Comparison of ENCODE assay signal across 11 mouse cellular contexts in the genomic region with DNA sequence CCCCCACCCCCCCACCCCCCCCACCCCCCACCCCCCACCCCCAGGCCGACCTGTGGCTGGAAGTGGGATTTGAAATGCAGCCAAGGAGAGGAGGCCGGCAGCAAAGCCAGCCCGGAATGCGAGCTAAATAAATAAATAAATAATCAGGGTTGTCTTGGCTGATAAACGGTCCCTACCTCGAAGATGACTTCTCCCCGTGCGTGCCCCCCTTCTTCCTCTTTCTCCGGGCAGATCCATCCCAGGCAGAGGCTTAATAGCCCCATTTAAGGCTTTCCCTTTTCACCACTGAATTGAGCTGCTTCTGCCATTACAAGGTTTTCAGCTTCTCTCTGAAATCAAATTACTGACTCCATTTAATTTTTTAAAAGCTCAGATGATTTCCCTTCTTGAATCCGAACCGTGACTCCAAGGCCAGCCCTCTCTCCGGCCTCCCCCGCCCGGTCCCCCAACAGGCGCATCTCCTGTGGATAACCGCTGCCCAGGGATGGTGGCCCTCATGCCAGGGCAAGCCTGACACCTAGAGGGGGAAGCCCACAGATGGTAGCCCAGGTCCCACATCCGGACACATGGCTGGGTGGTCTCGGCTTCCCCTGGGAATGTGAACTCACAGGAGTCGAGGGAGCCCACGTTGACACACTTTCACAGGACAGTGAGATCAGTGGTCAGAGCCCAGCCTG. TPM values are rescaled to one million over a fixed set of nuclear protein-coding genes. Genes with fewer than 3 reads are reported as not detected.
DNase-seq lines count a peak whose midpoint lies in the region; ATAC-seq and TF ChIP-seq lines count a peak whose summit lies in the region.
"Had no signal": no experiment of that assay in that cellular context is flagged by ENCODE, and none has a peak within 500 bp of the region (broad histone marks: within the 10 kb centered on the region; RNA-seq: fewer than 3 reads in every experiment).

No protein-coding gene starts in this region.

- no peaks in the 10 kb centered on the region for H3K36me3 ChIP-seq in forebrain, embryonic 10.5 days (replicated peaks)
- H3K36me3 ChIP-seq in forebrain, embryonic 12.5 days (replicated peaks) = no peaks in the 10 kb centered on the region
- no peaks in the 10 kb centered on the region for H3K36me3 ChIP-seq in hindbrain, embryonic 13.5 days
- H3K36me3 ChIP-seq in midbrain, postnatal 0 days (ENCODE audit: insufficient read depth, low read length) = no peaks in the 10 kb centered on the region
- H3K36me3 ChIP-seq: embryonic facial prominence, embryonic 12.5 days; limb, embryonic 13.5 days had no signal

- 0 out of 2 replicates have a peak overlapping the region, but pooled peaks have one; percentile 2 for H3K27ac ChIP-seq in forebrain, embryonic 10.5 days
- no peak overlapping the region for H3K27ac ChIP-seq in forebrain, embryonic 12.5 days
- H3K27ac ChIP-seq in hindbrain, embryonic 13.5 days = 0 out of 2 replicates have a peak overlapping the region, but pooled peaks have one; percentile 30
- H3K27ac ChIP-seq in midbrain, postnatal 0 days (ENCODE audit: low read depth, low read length) = no peak overlapping the region
- H3K27ac ChIP-seq: embryonic facial prominence, embryonic 12.5 days; limb, embryonic 13.5 days had no signal

- peaks cover 10% of the 10 kb centered on the region; the same call in 1 of the 2 replicates for H3K27me3 ChIP-seq in forebrain, embryonic 10.5 days (ENCODE audit: poor library complexity, severe bottlenecking)
- 0 out of 2 replicates have a peak, but pooled peaks cover 3% of the 10 kb centered on the region for H3K27me3 ChIP-seq in forebrain, embryonic 12.5 days
- peaks cover 29% of the 10 kb centered on the region; the same call in 1 of the 2 replicates for H3K27me3 ChIP-seq in hindbrain, embryonic 13.5 days
- H3K27me3 ChIP-seq in midbrain, postnatal 0 days (ENCODE audit: insufficient read depth, low read length) = no peaks in the 10 kb centered on the region

- no peaks in the 10 kb centered on the region for H3K9me3 ChIP-seq in forebrain, embryonic 10.5 days
- no peaks in the 10 kb centered on the region for H3K9me3 ChIP-seq in forebrain, embryonic 12.5 days
- no peaks in the 10 kb centered on the region for H3K9me3 ChIP-seq in hindbrain, embryonic 13.5 days
- no peaks in the 10 kb centered on the region for H3K9me3 ChIP-seq in midbrain, postnatal 0 days (ENCODE audit: low read length)
- H3K9me3 ChIP-seq: embryonic facial prominence, embryonic 12.5 days; limb, embryonic 13.5 days had no signal

- no peak overlapping the region for H3K9ac ChIP-seq in forebrain, embryonic 12.5 days
- H3K9ac ChIP-seq in hindbrain, embryonic 13.5 days = no peak overlapping the region
- no peak overlapping the region for H3K9ac ChIP-seq in midbrain, postnatal 0 days (replicated peaks; ENCODE audit: low read length, poor library complexity, severe bottlenecking)
- H3K9ac ChIP-seq: embryonic facial prominence, embryonic 12.5 days; limb, embryonic 13.5 days had no signal

- H3K4me3 ChIP-seq in forebrain, embryonic 10.5 days = no peak overlapping the region
- H3K4me3 ChIP-seq in forebrain, embryonic 12.5 days (replicated peaks) = no peak overlapping the region
- H3K4me3 ChIP-seq in hindbrain, embryonic 13.5 days = no peak overlapping the region
- H3K4me3 ChIP-seq in midbrain, postnatal 0 days (ENCODE audit: low read depth, low read length) = no peak overlapping the region
- H3K4me3 ChIP-seq: embryonic facial prominence, embryonic 12.5 days; limb, embryonic 13.5 days had no signal

- H3K4me2 ChIP-seq in forebrain, embryonic 12.5 days = no peak overlapping the region
- H3K4me2 ChIP-seq in hindbrain, embryonic 13.5 days = no peak overlapping the region
- no peak overlapping the region for H3K4me2 ChIP-seq in midbrain, postnatal 0 days (ENCODE audit: low read depth, low read length, poor library complexity, severe bottlenecking)
- H3K4me2 ChIP-seq: embryonic facial prominence, embryonic 12.5 days; limb, embryonic 13.5 days had no signal

- peaks cover 42% of the 10 kb centered on the region for H3K4me1 ChIP-seq in forebrain, embryonic 10.5 days
- peaks cover 22% of the 10 kb centered on the region for H3K4me1 ChIP-seq in forebrain, embryonic 12.5 days
- peaks cover 25% of the 10 kb centered on the region for H3K4me1 ChIP-seq in hindbrain, embryonic 13.5 days (replicated peaks)
- no peaks in the 10 kb centered on the region for H3K4me1 ChIP-seq in midbrain, postnatal 0 days (ENCODE audit: insufficient read depth, low read length)

- WGBS in forebrain, embryonic 10.5 days = 59% methylated on average over 19 of the region's 20 CpGs
- WGBS in forebrain, embryonic 12.5 days = 62% methylated on average over 20 of the region's 20 CpGs
- 42% methylated on average over 19 of the region's 20 CpGs for WGBS in hindbrain, embryonic 13.5 days
- 40% methylated on average over 20 of the region's 20 CpGs for WGBS in midbrain, postnatal 0 days

- no peak for ATAC-seq in forebrain, embryonic 12.5 days (ENCODE audit: low FRiP score)
- ATAC-seq in hindbrain, embryonic 13.5 days (ENCODE audit: low FRiP score) = peak; percentile 75
- no peak for ATAC-seq in midbrain, postnatal 0 days (ENCODE audit: low FRiP score)

- DNase-seq in forebrain, embryonic 10.5 days (ENCODE audit: extremely low spot score, low spot score) = no peak
- DNase-seq in lung, postnatal 10 days = peak; percentile 42
- DNase-seq in lung, adult 18-20 months = no peak
- no peak for DNase-seq in midbrain, postnatal 0 days (ENCODE audit: low spot score)
- no peak for DNase-seq in spleen, postnatal 14 days (ENCODE audit: low spot score in 2 of 2)
- no peak for DNase-seq in gastrocnemius, postnatal 14 days

- intact Hi-C loops in gastrocnemius, postnatal 14 days (cut with DNase I; ENCODE audit: low total_unique reads) = no loop called here

- TF ChIP-seq CTCF in midbrain, postnatal 0 days (IDR thresholded peaks at IDR 0.05) = peak; percentile 16; the same call in 1 of the 2 replicates

RNA-seq across cellular contexts. Expression of a gene that starts 34.0 kb away (rescaled TPM):
- not detected in 2 replicates for polyA plus RNA-seq in forebrain, embryonic 10.5 days (2016; fragmentation: Nextera tagmentation; extraction: Ambion mirVana)
- not detected in 2 replicates for polyA plus RNA-seq in forebrain, embryonic 12.5 days (2016; fragmentation: Nextera tagmentation; extraction: Ambion mirVana)
- polyA plus RNA-seq in hindbrain, embryonic 13.5 days (2015; fragmentation: Nextera tagmentation; extraction: Ambion mirVana) = not detected in 2 replicates
- 0.44 TPM in 1 of 2 replicates, not detected in the other for total RNA-seq in midbrain, postnatal 0 days (2014; rRNA removed)
- not detected in 2 replicates for polyA plus RNA-seq in midbrain, postnatal 0 days (2015; fragmentation: Nextera tagmentation; extraction: Ambion mirVana)
- total RNA-seq in gastrocnemius, postnatal 14 days (2021) = 1 to 10 TPM; 6.9 to 7.7 TPM
- total RNA-seq: hematopoietic stem cell, adult 5-6 weeks had no signal
- polyA plus RNA-seq: embryonic facial prominence, embryonic 12.5 days; limb, embryonic 13.5 days had no signal

RNA-seq across cellular contexts. Expression of a gene that starts 50.3 kb away (rescaled TPM):
- polyA plus RNA-seq in forebrain, embryonic 10.5 days (2016; fragmentation: Nextera tagmentation; extraction: Ambion mirVana) = 495 and 519 TPM in 2 replicates
- polyA plus RNA-seq in forebrain, embryonic 12.5 days (2016; fragmentation: Nextera tagmentation; extraction: Ambion mirVana) = 447 and 449 TPM in 2 replicates
- polyA plus RNA-seq in hindbrain, embryonic 13.5 days (2015; fragmentation: Nextera tagmentation; extraction: Ambion mirVana) = 238 and 243 TPM in 2 replicates
- total RNA-seq in midbrain, postnatal 0 days (2014; rRNA removed) = 94.0 and 98.7 TPM in 2 replicates
- 80.7 and 94.6 TPM in 2 replicates for polyA plus RNA-seq in midbrain, postnatal 0 days (2015; fragmentation: Nextera tagmentation; extraction: Ambion mirVana)
- total RNA-seq in gastrocnemius, postnatal 14 days (2021) = 100 to 1,000 TPM; 115 TPM

Comparison
In these comparisons a context has a peak if more than half of its experiments do, and no peak if none do; other contexts are left out.
1. H3K27ac ChIP-seq: peak in forebrain, embryonic 10.5 days (single experiment) and hindbrain, embryonic 13.5 days (single experiment); none in forebrain, embryonic 12.5 days (single experiment) and midbrain, postnatal 0 days (single experiment).